ENCODE assay signal across 8 mouse cellular contexts in genomic region chr4:117549576-117549975, GRCm38 (mm10). TPM values are rescaled to one million over a fixed set of nuclear protein-coding genes. Genes with fewer than 3 reads are reported as not detected.
A peak's percentile ranks its signal among the peaks of the same experiment; 100 is the strongest.
DNase-seq lines count a peak whose midpoint lies in the region; ATAC-seq and TF ChIP-seq lines count a peak whose summit lies in the region.

No protein-coding gene starts in this region.

- H3K27ac ChIP-seq in gastrocnemius, adult 2 months, result peak overlapping the region; percentile 79
- H3K27ac ChIP-seq in limb, embryonic 13.5 days, result peak overlapping the region; percentile 22; the same call in 1 of the 2 replicates
- H3K27ac ChIP-seq in stomach, postnatal 0 days (replicated peaks), result no peak overlapping the region

- WGBS in limb, embryonic 13.5 days, result 39% methylated on average over 6 of the region's 6 CpGs
- WGBS in stomach, postnatal 0 days, result 32% methylated on average over 6 of the region's 6 CpGs

- ATAC-seq in limb, embryonic 13.5 days (ENCODE audit: low FRiP score, low read depth), result no peak
- no peak for ATAC-seq in stomach, postnatal 0 days (ENCODE audit: low FRiP score, low TSS enrichment)

- DNase-seq in gastrocnemius, adult 2 months, result no peak
- DNase-seq in gastrocnemius, adult 8-10 months (ENCODE audit: low spot score in 2 of 2), result no peak
- peak; percentile 4 for DNase-seq in right cerebral cortex, adult 18-20 months
- no peak for DNase-seq in right cerebral cortex, postnatal 36 days (ENCODE audit: low spot score in 2 of 2)
- DNase-seq in stomach, postnatal 0 days (ENCODE audit: low spot score), result no peak
- no peak for DNase-seq in gastrocnemius, postnatal 14 days
- no peak for DNase-seq in embryo, embryonic 11 days

- intact Hi-C loops in gastrocnemius, adult 2 months (cut with DNase I), result loop anchor here (5.0 kb wide), 1 partner anchor 103 kb away; no protein-coding TSS in a partner anchor
- intact Hi-C loops in gastrocnemius, postnatal 14 days (cut with DNase I; ENCODE audit: low total_unique reads), result no loop called here

- no peaks in the 10 kb centered on the region for H3K27me3 ChIP-seq in limb, embryonic 13.5 days
- H3K27me3 ChIP-seq in stomach, postnatal 0 days (ENCODE audit: control insufficient read depth, insufficient read depth, low read length), result no peaks in the 10 kb centered on the region

- no peaks in the 10 kb centered on the region for H3K9me3 ChIP-seq in limb, embryonic 13.5 days
- no peaks in the 10 kb centered on the region for H3K9me3 ChIP-seq in stomach, postnatal 0 days (ENCODE audit: control insufficient read depth, low read length)

- H3K36me3 ChIP-seq in limb, embryonic 13.5 days, result peaks cover 13% of the 10 kb centered on the region
- no peaks in the 10 kb centered on the region for H3K36me3 ChIP-seq in stomach, postnatal 0 days (ENCODE audit: control insufficient read depth, insufficient read depth, low read length)

- H3K4me2 ChIP-seq in limb, embryonic 13.5 days (replicated peaks), result peak overlapping the region; percentile 51
- peak overlapping the region; percentile 23 for H3K4me2 ChIP-seq in stomach, postnatal 0 days (replicated peaks; ENCODE audit: low read depth)

- TF ChIP-seq CTCF in gastrocnemius, adult 2 months (IDR thresholded peaks at IDR 0.05), result no peak
- no peak for TF ChIP-seq CTCF in stomach, postnatal 0 days (IDR thresholded peaks at IDR 0.05; ENCODE audit: low read depth)

- peak overlapping the region; percentile 4; the same call in 1 of the 2 replicates for H3K9ac ChIP-seq in limb, embryonic 13.5 days
- H3K9ac ChIP-seq in stomach, postnatal 0 days (ENCODE audit: low read length), result no peak overlapping the region

- H3K4me3 ChIP-seq in gastrocnemius, adult 2 months, result peak overlapping the region; percentile 98
- peak overlapping the region; percentile 91 for H3K4me3 ChIP-seq in limb, embryonic 13.5 days
- H3K4me3 ChIP-seq in stomach, postnatal 0 days (ENCODE audit: low read depth, low read length), result no peak overlapping the region; the same call in 1 of the 2 replicates

- TF ChIP-seq EP300 in stomach, postnatal 0 days (optimal IDR thresholded peaks at IDR 0.05), result no peak

- peaks cover 23% of the 10 kb centered on the region for H3K4me1 ChIP-seq in limb, embryonic 13.5 days
- peaks cover 6% of the 10 kb centered on the region; the same call in 1 of the 2 replicates for H3K4me1 ChIP-seq in stomach, postnatal 0 days (replicated peaks; ENCODE audit: control insufficient read depth, insufficient read depth)

RNA-seq across cellular contexts. Expression of gene Eri3, which starts 0.6 kb away (rescaled TPM):
- 100 to 1,000 TPM in 1 of 2 experiments, 10 to 100 TPM in 1; 97.4 to 101 TPM for total RNA-seq in gastrocnemius, adult 2 months (2021)
- 100 to 1,000 TPM; 104 to 131 (median 119) TPM for total RNA-seq in gastrocnemius, adult 8-10 months (2022)
- polyA plus RNA-seq in limb, embryonic 13.5 days (2015; fragmentation: Nextera tagmentation; extraction: Ambion mirVana), result 178 and 181 TPM in 2 replicates
- 77.5 and 79.4 TPM in 2 replicates for polyA plus RNA-seq in stomach, postnatal 0 days (2015; fragmentation: Nextera tagmentation; extraction: Ambion mirVana)
- total RNA-seq in gastrocnemius, postnatal 14 days (2021), result 10 to 100 TPM; 68.6 to 70.8 TPM

RNA-seq across cellular contexts. Expression of gene Rnf220, which starts 52.7 kb away (rescaled TPM):
- 10 to 100 TPM; 50.2 to 51.4 TPM for total RNA-seq in gastrocnemius, adult 2 months (2021)
- 10 to 100 TPM; 51.7 to 56.6 (median 52.0) TPM for total RNA-seq in gastrocnemius, adult 8-10 months (2022)
- polyA plus RNA-seq in limb, embryonic 13.5 days (2015; fragmentation: Nextera tagmentation; extraction: Ambion mirVana), result 91.2 and 96.1 TPM in 2 replicates
- 32.9 and 33.0 TPM in 2 replicates for polyA plus RNA-seq in stomach, postnatal 0 days (2015; fragmentation: Nextera tagmentation; extraction: Ambion mirVana)
- total RNA-seq in gastrocnemius, postnatal 14 days (2021), result 10 to 100 TPM; 38.0 to 38.5 TPM
